Mouse (Mus musculus) stomach, embryonic 15.5 days (tissue): ENCODE measurements around the gene Ptprn2. TPM values are rescaled to one million over a fixed set of nuclear protein-coding genes. Genes with fewer than 3 reads are reported as not detected.

Source experiments
- ATAC-seq: fragments of 200-750 bp; cut with Nextera tagmentation; 2 replicates; pipeline ENCODE4 v1.8.0; 2017; ENCODE audit warnings: low read depth, moderate number of reproducible peaks, moderate TSS enrichment; ENCODE audit not compliant: insufficient read depth, low FRiP score
- H3K27ac ChIP-seq: fragments of 300-500 bp; sonication (generic); 2 replicates; pipeline ENCODE4 v1.5.1; 2015; ENCODE audit warnings: mild to moderate bottlenecking, inconsistent platforms
- H3K27me3 ChIP-seq: fragments of 300-500 bp; sonication (generic); replicated peaks from 2 replicates; pipeline ENCODE4 v1.6.1; 2015; ENCODE audit warnings: inconsistent platforms
- H3K36me3 ChIP-seq: fragments of 300-500 bp; sonication (generic); 2 replicates; pipeline ENCODE4 v1.6.1; 2015; ENCODE audit warnings: inconsistent platforms
- H3K4me1 ChIP-seq: fragments of 300-500 bp; sonication (generic); 2 replicates; pipeline ENCODE4 v1.6.1; 2015; ENCODE audit warnings: inconsistent platforms
- H3K4me2 ChIP-seq: fragments of 300-500 bp; sonication (generic); 2 replicates; pipeline ENCODE4 v1.6.1; 2015; ENCODE audit warnings: mild to moderate bottlenecking, inconsistent platforms
- H3K4me3 ChIP-seq: fragments of 300-500 bp; sonication (generic); replicated peaks from 2 replicates; pipeline ENCODE4 v1.5.1; 2015; ENCODE audit warnings: inconsistent platforms
- H3K9ac ChIP-seq: fragments of 300-500 bp; sonication (generic); 2 replicates; pipeline ENCODE4 v1.6.1; 2015; ENCODE audit warnings: inconsistent platforms
- H3K9me3 ChIP-seq: fragments of 300-500 bp; sonication (generic); 2 replicates; pipeline ENCODE4 v1.6.1; 2016; ENCODE audit warnings: inconsistent platforms
- WGBS: fragments of 180-500 bp; shearing (Covaris S2); methylation state at CpG from one replicate; pipeline ENCODE4 v1.1.7; 2015; 5-methylcytosine and 5-hydroxymethylcytosine counted together
- polyA plus RNA-seq: library from polyadenylated mRNA; unstranded; fragments of >200 nt; fragmentation: Nextera tagmentation; extraction: Ambion mirVana; gene quantifications from 2 replicates; pipeline ENCODE4 v1.2.1, GENCODE M21; 2015

The Ptprn2 gene
- polyA plus RNA-seq, 1 experiment from 2014 or later: 3.7 TPM

DNA sequence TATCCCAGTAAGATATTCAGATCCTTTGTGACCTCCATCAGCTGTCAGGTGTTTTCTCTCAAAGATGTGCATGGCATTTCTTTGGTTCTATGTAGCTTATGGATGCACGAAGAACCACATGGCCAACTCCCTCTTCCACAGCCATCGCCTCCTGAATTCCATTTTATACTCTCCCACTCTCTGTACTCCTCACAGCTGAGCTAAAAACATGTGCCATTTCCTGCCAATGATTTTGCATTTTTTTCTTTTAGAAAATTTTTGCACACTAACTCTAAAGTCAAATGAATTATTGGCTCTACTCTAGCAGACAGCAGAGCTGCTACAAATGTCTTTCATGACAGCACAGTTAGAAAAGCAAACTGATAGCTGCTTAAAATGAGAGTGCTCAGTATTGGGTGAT lies 320.6 kb downstream of the Ptprn2 start:
- no peaks in the 10 kb centered on the region for H3K9me3 ChIP-seq
- H3K4me2 ChIP-seq: no peak overlapping the region
- no peak for ATAC-seq
- H3K27ac ChIP-seq: no peak overlapping the region
- no peaks in the 10 kb centered on the region for H3K27me3 ChIP-seq
- H3K4me3 ChIP-seq: no peak overlapping the region
- WGBS: 67% methylated on average over 2 of the region's 2 CpGs
- no peaks in the 10 kb centered on the region for H3K36me3 ChIP-seq
- no peak overlapping the region for H3K9ac ChIP-seq
- no peaks in the 10 kb centered on the region for H3K4me1 ChIP-seq

GRCm38 (mm10) chr12:116813012-116813411 lies 327.5 kb downstream of the Ptprn2 start:
- no peak overlapping the region for H3K4me2 ChIP-seq
- no peaks in the 10 kb centered on the region for H3K36me3 ChIP-seq
- no peaks in the 10 kb centered on the region for H3K9me3 ChIP-seq
- ATAC-seq: no peak
- H3K27me3 ChIP-seq: no peaks in the 10 kb centered on the region
- H3K4me3 ChIP-seq: no peak overlapping the region
- whole genome bisulfite sequencing: 73% methylated on average over 5 of the region's 5 CpGs
- H3K4me1 ChIP-seq: no peaks in the 10 kb centered on the region
- H3K27ac ChIP-seq: no peak overlapping the region
- H3K9ac ChIP-seq: no peak overlapping the region

DNA sequence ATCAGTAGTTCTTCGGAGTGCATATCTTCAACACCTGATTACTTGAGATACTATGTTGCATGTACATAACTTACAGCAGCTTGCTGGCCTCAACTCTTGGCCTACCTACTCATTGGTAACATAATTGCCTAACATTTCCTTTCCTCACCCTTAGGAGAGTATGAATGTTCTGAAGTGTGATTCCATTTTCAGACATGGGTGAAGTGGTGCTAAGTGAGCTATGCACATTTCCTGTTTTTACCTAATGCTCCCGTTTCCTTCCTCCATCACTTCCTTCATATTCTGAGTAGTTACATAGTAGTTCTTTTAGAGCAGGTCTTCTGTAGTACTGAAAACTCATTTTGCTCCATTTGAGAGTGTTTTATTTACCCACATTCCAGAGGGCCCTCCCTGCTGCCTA lies 334.3 kb downstream of the Ptprn2 start:
- H3K27me3 ChIP-seq: no peaks in the 10 kb centered on the region
- H3K36me3 ChIP-seq: no peaks in the 10 kb centered on the region
- no peaks in the 10 kb centered on the region for H3K4me1 ChIP-seq
- 77% methylated on average over 2 of the region's 2 CpGs for WGBS
- no peaks in the 10 kb centered on the region for H3K9me3 ChIP-seq
- no peak overlapping the region for H3K27ac ChIP-seq
- no peak overlapping the region for H3K4me2 ChIP-seq
- H3K4me3 ChIP-seq: no peak overlapping the region
- no peak overlapping the region for H3K9ac ChIP-seq
- ATAC-seq: no peak

GRCm38 (mm10) chr12:116823341-116823740 lies 337.8 kb downstream of the Ptprn2 start:
- Histone ChIP-seq H3K27ac (no peak overlapping the region), H3K4me2 (no peak overlapping the region), H3K9ac (no peak overlapping the region), H3K27me3 (no peaks in the 10 kb centered on the region), H3K4me3 (no peak overlapping the region), H3K36me3 (no peaks in the 10 kb centered on the region), H3K9me3 (no peaks in the 10 kb centered on the region), H3K4me1 (no peaks in the 10 kb centered on the region)
- WGBS: 88% methylated on average over 3 of the region's 3 CpGs
- ATAC-seq: no peak

DNA sequence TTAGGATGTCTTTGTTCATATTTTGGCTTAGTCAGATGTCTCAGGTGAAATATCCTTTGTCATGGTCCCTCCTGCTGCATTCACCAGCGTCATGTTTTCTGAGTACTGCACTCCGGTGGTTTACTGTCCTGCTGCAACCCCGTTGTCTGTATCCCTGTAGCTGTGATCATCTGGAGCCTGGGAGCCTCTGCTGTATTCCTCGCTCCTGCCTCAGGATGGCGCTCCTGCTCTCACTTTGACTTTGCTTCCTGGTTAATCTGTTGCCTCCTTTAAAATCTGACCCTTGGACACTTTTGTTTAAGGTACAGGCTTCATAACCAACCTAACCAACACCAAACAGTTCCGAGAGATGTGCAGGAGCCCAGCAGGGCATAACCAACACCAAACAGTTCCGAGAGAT lies 342.2 kb downstream of the Ptprn2 start:
- Histone ChIP-seq H3K4me2 (no peak overlapping the region), H3K9me3 (no peaks in the 10 kb centered on the region), H3K36me3 (no peaks in the 10 kb centered on the region), H3K27ac (no peak overlapping the region), H3K9ac (no peak overlapping the region), H3K4me3 (no peak overlapping the region), H3K4me1 (no peaks in the 10 kb centered on the region), H3K27me3 (no peaks in the 10 kb centered on the region)
- WGBS: 47% methylated on average over 7 of the region's 7 CpGs
- ATAC-seq: no peak

DNA sequence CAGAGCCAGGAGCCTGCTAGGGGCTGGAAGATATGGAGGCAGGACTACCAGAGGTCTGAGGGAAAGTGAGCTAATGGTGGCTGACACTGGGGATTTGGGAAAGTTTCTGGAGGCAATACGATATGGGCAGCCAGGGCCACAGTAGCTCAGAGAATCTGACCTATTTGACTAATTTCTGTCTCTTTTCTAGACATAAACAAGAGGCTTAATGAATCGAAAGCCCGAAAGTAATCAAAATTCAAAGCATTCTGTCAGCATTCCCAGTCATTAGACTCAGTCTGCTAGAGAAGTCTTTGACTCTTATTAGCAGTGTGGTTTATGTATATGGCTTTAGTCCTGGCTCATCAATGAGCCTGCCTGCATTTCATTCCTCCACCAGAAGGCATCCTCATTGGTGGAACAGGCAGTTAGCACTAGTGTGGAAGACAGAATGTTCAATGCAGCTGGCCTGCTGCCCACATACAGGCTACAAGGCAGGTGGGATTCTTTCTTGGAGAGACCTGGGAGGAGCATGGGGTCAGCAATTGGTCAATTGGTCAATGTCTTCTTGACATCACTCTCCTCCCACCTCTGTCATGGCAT lies 353.2 kb downstream of the Ptprn2 start:
- Histone ChIP-seq H3K27me3 (no peaks in the 10 kb centered on the region), H3K4me1 (no peaks in the 10 kb centered on the region), H3K4me2 (no peak overlapping the region), H3K9me3 (no peaks in the 10 kb centered on the region), H3K27ac (no peak overlapping the region), H3K9ac (no peak overlapping the region), H3K36me3 (no peaks in the 10 kb centered on the region), H3K4me3 (no peak overlapping the region)
- 60% methylated on average over 3 of the region's 3 CpGs for WGBS
- ATAC-seq: no peak

DNA sequence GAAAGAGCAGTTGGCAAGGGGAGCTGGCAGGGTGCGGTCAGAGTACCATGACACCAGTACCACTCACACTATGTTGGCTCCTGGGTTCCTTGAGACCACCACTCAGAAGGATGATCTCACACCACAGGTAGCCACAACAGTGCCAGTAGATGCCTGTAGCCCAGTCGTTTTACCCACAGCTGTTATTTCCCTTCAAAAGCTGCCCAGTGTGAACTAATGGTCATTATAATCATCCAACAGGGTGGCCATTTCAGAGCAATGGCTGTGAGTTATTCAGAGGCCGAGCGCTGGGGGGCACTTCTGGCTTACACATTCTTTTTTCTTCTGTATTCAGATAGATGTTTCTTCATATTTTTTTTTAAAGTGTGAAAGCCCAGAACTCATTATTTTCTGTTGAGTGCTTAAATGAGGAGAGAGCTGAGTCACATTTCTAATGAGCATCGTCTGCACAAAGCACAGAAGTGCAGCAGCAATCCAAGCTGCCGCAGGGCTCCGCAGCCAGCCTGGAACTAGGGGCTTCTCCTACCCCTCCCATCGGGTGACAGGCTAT lies 357.3 kb downstream of the Ptprn2 start:
- Histone ChIP-seq H3K9ac (no peak overlapping the region), H3K4me2 (no peak overlapping the region), H3K36me3 (no peaks in the 10 kb centered on the region), H3K4me3 (no peak overlapping the region), H3K27me3 (no peaks in the 10 kb centered on the region), H3K4me1 (no peaks in the 10 kb centered on the region), H3K9me3 (no peaks in the 10 kb centered on the region), H3K27ac (no peak overlapping the region)
- no peak for ATAC-seq
- 72% methylated on average over 8 of the region's 8 CpGs for WGBS

DNA sequence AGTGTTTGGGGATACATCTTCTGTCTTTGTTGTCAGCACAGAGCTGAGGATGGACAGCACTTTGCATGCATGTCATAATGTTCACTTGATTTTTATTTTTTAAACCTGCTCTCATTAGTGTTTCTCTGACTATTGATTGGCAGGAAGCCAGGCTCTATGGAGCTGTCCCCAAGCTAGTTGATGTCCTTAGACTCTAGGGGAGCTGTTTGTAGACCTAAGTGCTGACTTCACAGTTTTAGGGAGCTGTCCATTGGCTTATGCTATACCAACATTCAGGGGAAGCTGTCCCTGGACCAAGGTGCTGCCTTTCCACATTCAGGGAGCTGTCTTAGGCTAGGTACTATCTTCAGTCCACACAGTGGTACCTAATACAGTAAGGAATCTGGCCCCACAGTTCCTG lies 360.7 kb downstream of the Ptprn2 start:
- Histone ChIP-seq H3K4me2 (no peak overlapping the region), H3K9me3 (no peaks in the 10 kb centered on the region), H3K27me3 (no peaks in the 10 kb centered on the region), H3K9ac (no peak overlapping the region), H3K4me3 (no peak overlapping the region), H3K36me3 (no peaks in the 10 kb centered on the region), H3K4me1 (no peaks in the 10 kb centered on the region), H3K27ac (no peak overlapping the region)
- ATAC-seq: no peak

DNA sequence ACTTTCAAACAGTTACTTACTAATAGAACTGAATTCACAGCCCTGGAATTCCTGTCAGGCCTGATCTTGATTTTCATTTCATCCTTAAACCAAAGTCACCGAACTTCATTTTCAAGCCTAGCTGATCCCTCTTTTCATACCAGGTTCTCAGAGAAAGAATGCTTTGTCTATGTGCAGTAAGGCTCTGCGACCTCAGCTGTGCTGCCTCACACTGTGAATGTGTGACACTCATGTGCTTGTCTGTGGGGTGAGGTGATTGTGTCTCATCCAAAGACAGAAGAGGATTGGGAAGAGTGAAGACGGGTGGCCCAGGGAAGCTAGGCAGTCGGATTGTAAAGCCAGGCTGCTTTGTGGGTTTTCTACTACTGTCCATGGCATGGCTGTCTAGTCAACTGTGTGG lies 361.5 kb downstream of the Ptprn2 start:
- Histone ChIP-seq H3K36me3 (no peaks in the 10 kb centered on the region), H3K4me1 (no peaks in the 10 kb centered on the region), H3K9me3 (no peaks in the 10 kb centered on the region), H3K27ac (no peak overlapping the region), H3K27me3 (no peaks in the 10 kb centered on the region), H3K4me3 (no peak overlapping the region), H3K9ac (no peak overlapping the region), H3K4me2 (no peak overlapping the region)
- no peak for ATAC-seq
- whole genome bisulfite sequencing: 77% methylated on average over 4 of the region's 4 CpGs

- Histone ChIP-seq H3K9ac (no peak overlapping the region), H3K4me1 (no peaks in the 10 kb centered on the region), H3K36me3 (no peaks in the 10 kb centered on the region), H3K4me2 (no peak overlapping the region), H3K4me3 (no peak overlapping the region), H3K9me3 (no peaks in the 10 kb centered on the region), H3K27me3 (no peaks in the 10 kb centered on the region), H3K27ac (no peak overlapping the region)
- 63% methylated on average over 7 of the region's 7 CpGs for WGBS
- no peak for ATAC-seq
These were observed 370.8 kb downstream of the Ptprn2 start for GRCm38 (mm10) chr12:116856307-116856706.

- H3K9ac ChIP-seq: no peak overlapping the region
- 71% methylated on average over 4 of the region's 4 CpGs for WGBS
- no peak overlapping the region for H3K27ac ChIP-seq
- no peak overlapping the region for H3K4me2 ChIP-seq
- no peaks in the 10 kb centered on the region for H3K9me3 ChIP-seq
- no peaks in the 10 kb centered on the region for H3K36me3 ChIP-seq
- ATAC-seq: no peak
- H3K4me3 ChIP-seq: no peak overlapping the region
- H3K4me1 ChIP-seq: no peaks in the 10 kb centered on the region
- no peaks in the 10 kb centered on the region for H3K27me3 ChIP-seq
These were observed 376.0 kb downstream of the Ptprn2 start for GRCm38 (mm10) chr12:116861360-116862017.

GRCm38 (mm10) chr12:116863291-116863899 lies 377.9 kb downstream of the Ptprn2 start:
- no peak overlapping the region for H3K4me3 ChIP-seq
- H3K27ac ChIP-seq: no peak overlapping the region
- H3K4me2 ChIP-seq: no peak overlapping the region
- no peak for ATAC-seq
- H3K27me3 ChIP-seq: no peaks in the 10 kb centered on the region
- 72% methylated on average over 4 of the region's 4 CpGs for WGBS
- no peaks in the 10 kb centered on the region for H3K4me1 ChIP-seq
- no peak overlapping the region for H3K9ac ChIP-seq
- no peaks in the 10 kb centered on the region for H3K36me3 ChIP-seq
- no peaks in the 10 kb centered on the region for H3K9me3 ChIP-seq
